Mouse (Mus musculus): ENCODE data around the gene Rtn4rl1.

DNA sequence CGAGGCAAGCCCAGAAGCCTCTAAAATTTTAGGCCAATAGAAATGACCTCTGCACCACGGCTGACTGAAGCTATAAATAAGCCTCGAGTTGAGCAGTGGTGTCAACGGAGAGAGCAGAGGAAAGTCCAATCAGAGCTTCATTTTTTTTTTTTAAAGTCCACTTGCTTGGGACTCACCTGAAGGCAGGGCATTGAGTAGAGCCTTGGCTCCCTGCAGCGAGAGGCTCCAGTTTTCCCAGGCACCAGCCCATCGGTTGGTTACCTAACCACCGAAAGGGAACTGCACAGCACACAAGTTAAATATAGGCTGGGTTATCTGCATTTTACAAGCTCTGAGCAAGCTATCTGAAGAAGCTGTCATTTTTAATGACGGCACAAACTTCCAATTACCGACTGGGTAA, 101.3 kb downstream of the Rtn4rl1 start:
- no peak for TF ChIP-seq CTCF (IDR thresholded peaks at IDR 0.05; ENCODE audit: extremely low read depth, insufficient read depth, insufficient read length, insufficient replicate concordance)
- TF ChIP-seq POLR2A (IDR thresholded peaks at IDR 0.05; ENCODE audit: low read depth, low read length): no peak
